In the genomic region with DNA sequence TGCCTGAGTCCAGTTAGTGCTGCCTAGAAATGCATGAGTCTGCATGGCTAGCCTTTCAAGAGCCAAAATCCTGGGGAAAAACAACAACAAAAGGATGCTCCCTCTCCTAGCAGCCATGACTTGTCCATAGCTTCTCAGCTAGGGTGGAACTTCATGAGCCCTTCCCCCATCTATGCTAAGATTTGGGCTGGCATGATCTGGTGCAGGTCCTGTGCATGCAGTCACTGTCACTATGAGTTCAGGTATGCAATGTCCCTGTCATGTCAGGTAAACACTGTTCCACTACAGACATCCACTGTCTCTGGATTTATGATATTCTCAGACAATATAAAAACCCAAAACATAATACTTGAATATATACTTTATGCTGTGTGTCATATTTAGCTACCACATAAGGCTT, we compare ENCODE assay signal across 25 mouse cellular contexts.
"Had no signal": no experiment of that assay in that cellular context is flagged by ENCODE, and none has a peak within 500 bp of the region (broad histone marks: within the 10 kb centered on the region; RNA-seq: fewer than 3 reads in every experiment).

No protein-coding gene starts in this region.

- H3K4me2 ChIP-seq: heart, embryonic 11.5 days; heart, embryonic 13.5 days; heart, embryonic 15.5 days; hindbrain, embryonic 13.5 days; hindbrain, embryonic 15.5 days; kidney, embryonic 15.5 days; limb, embryonic 13.5 days; limb, embryonic 15.5 days; liver, embryonic 12.5 days had no signal

- H3K4me3 ChIP-seq: heart, embryonic 13.5 days; heart, embryonic 15.5 days; hindbrain, embryonic 13.5 days; hindbrain, embryonic 15.5 days; kidney, embryonic 15.5 days; limb, embryonic 13.5 days; limb, embryonic 15.5 days; liver, embryonic 12.5 days had no signal

- H3K36me3 ChIP-seq: heart, embryonic 13.5 days; heart, embryonic 15.5 days; hindbrain, embryonic 13.5 days; hindbrain, embryonic 15.5 days; kidney, embryonic 15.5 days; limb, embryonic 13.5 days; limb, embryonic 15.5 days; liver, embryonic 12.5 days had no signal

- H3K27me3 ChIP-seq: heart, embryonic 13.5 days; heart, embryonic 15.5 days; hindbrain, embryonic 13.5 days; hindbrain, embryonic 15.5 days; kidney, embryonic 15.5 days; limb, embryonic 13.5 days; limb, embryonic 15.5 days; liver, embryonic 12.5 days had no signal

- H3K9me3 ChIP-seq: heart, embryonic 13.5 days; heart, embryonic 15.5 days; hindbrain, embryonic 13.5 days; hindbrain, embryonic 15.5 days; kidney, embryonic 15.5 days; limb, embryonic 13.5 days; limb, embryonic 15.5 days; liver, embryonic 12.5 days had no signal

- H3K9ac ChIP-seq: heart, embryonic 13.5 days; heart, embryonic 15.5 days; hindbrain, embryonic 13.5 days; hindbrain, embryonic 15.5 days; kidney, embryonic 15.5 days; limb, embryonic 13.5 days; limb, embryonic 15.5 days; liver, embryonic 12.5 days had no signal

- ATAC-seq: hindbrain, postnatal 0 days; intestine, embryonic 16.5 days; liver, embryonic 12.5 days had no signal

- H3K27ac ChIP-seq: heart, embryonic 13.5 days; heart, embryonic 15.5 days; hindbrain, embryonic 13.5 days; hindbrain, embryonic 15.5 days; hindbrain, postnatal 0 days; kidney, embryonic 15.5 days; kidney, postnatal 0 days; limb, embryonic 13.5 days; limb, embryonic 15.5 days; liver, embryonic 12.5 days had no signal

- DNase-seq: gastrocnemius, postnatal 14 days; gastrocnemius, postnatal 36 days; heart, adult 18-20 months; heart, postnatal 14 days; heart, postnatal 36 days; kidney, adult 11 months; kidney, adult 2 months; kidney, adult 9 months; kidney, postnatal 14 days; kidney, postnatal 36 days; layer of hippocampus, adult 9-11 months; layer of hippocampus, postnatal 36 days; left cerebral cortex, postnatal 4 days had no signal

- H3K4me1 ChIP-seq: heart, embryonic 13.5 days; heart, embryonic 15.5 days; hindbrain, embryonic 13.5 days; hindbrain, embryonic 15.5 days; kidney, embryonic 15.5 days; limb, embryonic 13.5 days; limb, embryonic 15.5 days; liver, embryonic 12.5 days had no signal
